7 mouse cellular contexts compared by ENCODE assay signal in the genomic region with DNA sequence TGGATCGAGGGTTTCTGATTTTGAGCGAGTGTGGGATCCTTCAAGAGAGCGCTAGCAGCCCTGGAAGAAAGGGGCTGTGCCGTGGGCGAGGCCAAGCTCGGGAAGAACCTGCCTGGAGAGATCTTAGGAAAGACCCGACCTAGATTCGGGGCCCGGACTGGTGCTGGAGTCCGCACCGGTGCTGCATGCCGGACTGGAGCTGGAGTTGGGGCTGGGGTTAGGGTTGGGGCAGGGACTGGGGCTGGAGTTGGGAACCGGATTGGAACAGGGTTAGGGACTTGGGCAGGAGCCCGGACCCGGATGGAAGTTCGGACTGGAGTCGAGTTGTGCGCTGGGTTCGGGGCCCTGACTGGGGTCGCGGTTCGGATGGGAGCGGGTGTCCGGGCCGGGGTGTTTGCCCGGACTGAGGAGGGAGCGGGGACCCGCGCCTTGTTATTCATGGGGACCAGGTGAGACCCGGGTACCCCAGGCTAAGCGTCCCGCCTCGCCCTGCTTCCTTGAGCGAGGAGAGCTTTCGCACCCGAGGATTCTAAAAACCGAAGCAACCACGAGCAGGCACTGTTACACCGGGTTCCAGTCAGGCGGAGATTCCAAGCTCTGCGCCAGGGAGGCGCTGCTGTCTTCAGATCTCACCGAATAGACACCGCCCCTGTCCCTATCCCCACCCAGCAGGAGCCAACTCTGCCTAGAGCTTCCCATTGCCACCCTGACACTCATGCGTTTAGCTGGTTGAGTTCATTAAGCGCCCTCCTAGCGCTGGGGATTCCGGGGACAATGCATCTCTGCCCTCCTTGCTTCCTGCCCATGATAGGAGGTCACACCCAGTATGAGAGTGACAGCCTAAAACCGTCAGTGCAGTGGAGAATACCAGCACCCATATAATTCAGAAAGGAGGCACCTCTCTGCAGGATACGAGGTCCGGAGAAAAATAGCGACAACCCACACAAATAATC. TPM values are rescaled to one million over a fixed set of nuclear protein-coding genes. Genes with fewer than 3 reads are reported as not detected.
DNase-seq lines count a peak whose midpoint lies in the region; ATAC-seq lines count a peak whose summit lies in the region.

Gene Selenov (minus strand): TSS at position 549 of the 953 bp plus-strand sequence.

- no peak within 1 kb of the TSS for H3K27ac ChIP-seq in forebrain, embryonic 12.5 days
- no peak within 1 kb of the TSS for H3K27ac ChIP-seq in limb, embryonic 13.5 days

- peaks cover 78% of the 10 kb centered on the region for H3K27me3 ChIP-seq in forebrain, embryonic 12.5 days
- peaks cover 94% of the 10 kb centered on the region for H3K27me3 ChIP-seq in limb, embryonic 13.5 days

- WGBS in forebrain, embryonic 12.5 days, result 1% methylated on average over 51 of the region's 52 CpGs
- 1% methylated on average over 52 of the region's 52 CpGs for WGBS in limb, embryonic 13.5 days

- H3K9ac ChIP-seq in forebrain, embryonic 12.5 days, result no peak within 1 kb of the TSS
- H3K9ac ChIP-seq in limb, embryonic 13.5 days, result peak within 1 kb of the TSS; percentile 48

- no peaks in the 10 kb centered on the region for H3K9me3 ChIP-seq in forebrain, embryonic 12.5 days
- peaks cover 4% of the 10 kb centered on the region; the same call in 1 of the 2 replicates for H3K9me3 ChIP-seq in limb, embryonic 13.5 days

- H3K36me3 ChIP-seq in forebrain, embryonic 12.5 days (replicated peaks), result no peaks in the 10 kb centered on the region
- H3K36me3 ChIP-seq in limb, embryonic 13.5 days, result no peaks in the 10 kb centered on the region

- peak; percentile 36 for ATAC-seq in forebrain, embryonic 12.5 days (ENCODE audit: low FRiP score)
- peak; percentile 41; the same call in 1 of the 2 replicates for ATAC-seq in limb, embryonic 13.5 days (ENCODE audit: low FRiP score, low read depth)
- ATAC-seq in activated CD4-positive, CD25-positive, alpha-beta regulatory T cell, adult 4 months, result no peak

- peak; percentile 48 to 62 for DNase-seq in layer of hippocampus, postnatal 10 days (ENCODE audit: low spot score in 2 of 2)
- no peak for DNase-seq in layer of hippocampus, adult 9-10 months (ENCODE audit: low spot score)
- DNase-seq in cerebellum, postnatal 14 days, result peak; percentile 76 to 80
- DNase-seq in retina, postnatal 1 day, result peak; percentile 75

- H3K4me3 ChIP-seq in forebrain, embryonic 12.5 days (replicated peaks), result peak within 1 kb of the TSS; percentile 26
- peak within 1 kb of the TSS; percentile 37 for H3K4me3 ChIP-seq in limb, embryonic 13.5 days

- H3K4me2 ChIP-seq in forebrain, embryonic 12.5 days, result peak within 1 kb of the TSS; percentile 48
- H3K4me2 ChIP-seq in limb, embryonic 13.5 days (replicated peaks), result peak within 1 kb of the TSS; percentile 60

- H3K4me1 ChIP-seq in forebrain, embryonic 12.5 days, result peaks cover 39% of the 10 kb centered on the region
- peaks cover 14% of the 10 kb centered on the region; the same call in 1 of the 2 replicates for H3K4me1 ChIP-seq in limb, embryonic 13.5 days

RNA-seq across cellular contexts. Expression of gene Selenov, which starts in this region (rescaled TPM):
- total RNA-seq in layer of hippocampus, postnatal 10 days (2021), result 1 to 10 TPM; 1.4 to 4.2 TPM
- 0.41 and 0.94 TPM in 2 replicates for polyA plus RNA-seq in forebrain, embryonic 12.5 days (2016; fragmentation: Nextera tagmentation; extraction: Ambion mirVana)
- polyA plus RNA-seq in limb, embryonic 13.5 days (2015; fragmentation: Nextera tagmentation; extraction: Ambion mirVana), result 0.20 and 0.48 TPM in 2 replicates
- not detected for polyA plus RNA-seq in activated CD4-positive, CD25-positive, alpha-beta regulatory T cell, adult 4 months (2017; shearing (Covaris generic))

Comparison
In these comparisons a context has a peak if more than half of its experiments do, and no peak if none do; other contexts are left out.
1. Peak in ATAC-seq, H3K4me3 ChIP-seq and H3K4me2 ChIP-seq in forebrain, embryonic 12.5 days; RNA of the gene not detected or under 1 TPM.
2. Peak in ATAC-seq, H3K4me3 ChIP-seq, H3K9ac ChIP-seq and H3K4me2 ChIP-seq in limb, embryonic 13.5 days; RNA of the gene not detected or under 1 TPM.